Mouse (Mus musculus) stomach, embryonic 14.5 days (tissue): ENCODE measurements around the gene Clec4a1. TPM values are rescaled to one million over a fixed set of nuclear protein-coding genes. Genes with fewer than 3 reads are reported as not detected.

Source experiments
- ATAC-seq: fragments of 200-750 bp; cut with Nextera tagmentation; 2 replicates; pipeline ENCODE4 v1.8.0; 2017; ENCODE audit warnings: low read depth, moderate TSS enrichment; ENCODE audit not compliant: insufficient number of reproducible peaks, insufficient read depth, low FRiP score
- H3K27ac ChIP-seq: fragments of 300-500 bp; sonication (generic); 2 replicates; pipeline ENCODE4 v1.5.1; 2014; ENCODE audit warnings: mild to moderate bottlenecking, low read length, moderate library complexity, mixed read lengths
- H3K27me3 ChIP-seq: fragments of 300-500 bp; sonication (generic); 2 replicates; pipeline ENCODE4 v1.6.1; 2014; ENCODE audit warnings: low read length, control low read depth, mixed read lengths; ENCODE audit not compliant: control insufficient read depth, insufficient read depth
- H3K36me3 ChIP-seq: fragments of 300-500 bp; sonication (generic); 2 replicates; pipeline ENCODE4 v1.6.1; 2014; ENCODE audit warnings: mild to moderate bottlenecking, control low read depth, low read length, moderate library complexity, mixed read lengths; ENCODE audit not compliant: control insufficient read depth, insufficient read depth
- H3K4me1 ChIP-seq: fragments of 300-500 bp; sonication (generic); 2 replicates; pipeline ENCODE4 v1.6.1; 2014; ENCODE audit warnings: low read length, control low read depth, mixed read lengths; ENCODE audit not compliant: control insufficient read depth, insufficient read depth
- H3K4me2 ChIP-seq: fragments of 300-500 bp; sonication (generic); replicated peaks from 2 replicates; pipeline ENCODE4 v1.6.1; 2014; ENCODE audit warnings: low read depth, low read length, control low read depth
- H3K4me3 ChIP-seq: fragments of 300-500 bp; sonication (generic); 2 replicates; pipeline ENCODE4 v1.5.1; 2014; ENCODE audit warnings: low read depth, low read length, control low read depth
- H3K9ac ChIP-seq: fragments of 300-500 bp; sonication (generic); replicated peaks from 2 replicates; pipeline ENCODE4 v1.6.1; 2014; ENCODE audit warnings: low read depth, mild to moderate bottlenecking, control low read depth, low read length, moderate library complexity, mixed read lengths
- H3K9me3 ChIP-seq: fragments of 300-500 bp; sonication (generic); 2 replicates; pipeline ENCODE4 v1.6.1; 2016; ENCODE audit warnings: low read depth, low read length, control low read depth; ENCODE audit not compliant: control insufficient read depth
- WGBS: fragments of 180-500 bp; shearing (Covaris S2); extraction: QIAGEN DNeasy Blood & Tissue Kit; methylation state at CpG from one replicate; pipeline ENCODE4 v1.1.7; 2014; 5-methylcytosine and 5-hydroxymethylcytosine counted together
- polyA plus RNA-seq: library from polyadenylated mRNA; unstranded; fragments of >200 nt; fragmentation: Nextera tagmentation; extraction: Ambion mirVana; gene quantifications from 2 replicates; pipeline ENCODE4 v1.2.1, GENCODE M21; 2014

The Clec4a1 gene
- polyA plus RNA-seq, 1 experiment from 2014 or later = 4.2 TPM

DNA sequence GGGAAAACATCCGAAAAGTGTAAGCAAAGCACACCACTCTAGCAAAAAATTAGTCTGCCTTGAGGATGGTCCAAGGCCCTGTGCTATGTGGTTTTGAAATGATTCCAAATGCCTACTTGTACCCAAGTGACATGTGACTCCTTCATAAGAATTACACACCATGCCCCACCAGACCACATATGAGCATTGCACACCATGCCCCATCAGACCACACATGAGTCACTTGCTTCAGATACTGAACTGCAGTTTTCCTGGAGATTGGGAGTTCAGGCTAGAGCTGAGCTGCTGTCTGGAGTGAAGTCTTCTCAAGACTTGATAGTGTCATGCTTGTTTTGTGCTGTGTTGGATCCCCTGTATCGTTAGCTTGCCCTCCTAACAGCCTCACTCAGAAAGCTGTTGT lies 32.0 kb upstream of the Clec4a1 start:
- ATAC-seq = no peak
- Histone ChIP-seq H3K36me3 (peaks cover 30% of the 10 kb centered on the region), H3K27me3 (no peaks in the 10 kb centered on the region), H3K4me1 (no peaks in the 10 kb centered on the region), H3K4me2 (no peak overlapping the region), H3K4me3 (no peak overlapping the region), H3K9ac (no peak overlapping the region), H3K9me3 (no peaks in the 10 kb centered on the region), H3K27ac (no peak overlapping the region)
- WGBS = 92% methylated on average over 2 of the region's 2 CpGs

- no peak for ATAC-seq
- no peaks in the 10 kb centered on the region for H3K27me3 ChIP-seq
- WGBS = 14% methylated on average over 2 of the region's 2 CpGs
- H3K36me3 ChIP-seq = peaks cover 14% of the 10 kb centered on the region
- H3K9ac ChIP-seq = no peak overlapping the region
- no peak overlapping the region for H3K4me2 ChIP-seq
- no peaks in the 10 kb centered on the region for H3K9me3 ChIP-seq
- no peaks in the 10 kb centered on the region for H3K4me1 ChIP-seq
- H3K4me3 ChIP-seq = no peak overlapping the region
- H3K27ac ChIP-seq = no peak overlapping the region
These were observed 29.1 kb upstream of the Clec4a1 start for GRCm38 (mm10) chr6:122892442-122893049.

DNA sequence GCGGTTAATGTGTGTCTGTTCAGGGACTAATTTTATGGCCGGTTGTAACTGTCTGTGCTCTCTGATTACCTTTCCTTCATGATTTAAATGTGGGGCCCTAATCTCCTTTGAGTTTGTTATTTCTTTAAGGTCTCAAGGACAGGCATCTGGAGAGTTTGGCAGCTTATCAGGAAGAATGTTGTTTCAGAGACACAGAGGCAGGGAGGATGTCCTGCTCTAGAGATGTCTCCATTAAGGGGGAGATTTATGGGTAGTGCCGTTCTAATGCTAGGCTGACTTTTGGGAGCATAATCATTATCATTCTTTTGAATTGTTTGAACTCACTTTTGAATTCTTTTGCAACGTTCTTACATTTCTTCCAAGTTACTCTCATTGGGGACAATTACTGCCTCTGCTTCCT lies 1.7 kb upstream of the Clec4a1 start:
- no peak overlapping the region for H3K9ac ChIP-seq
- H3K9me3 ChIP-seq = no peaks in the 10 kb centered on the region
- H3K36me3 ChIP-seq = no peaks in the 10 kb centered on the region
- H3K27me3 ChIP-seq = no peaks in the 10 kb centered on the region
- H3K4me2 ChIP-seq = no peak overlapping the region
- 29% methylated on average over 4 of the region's 4 CpGs for WGBS
- no peak for ATAC-seq
- H3K27ac ChIP-seq = no peak overlapping the region
- H3K4me3 ChIP-seq = no peak overlapping the region
- no peaks in the 10 kb centered on the region for H3K4me1 ChIP-seq

GRCm38 (mm10) chr6:122934845-122935244 lies 13.2 kb downstream of the Clec4a1 start:
- H3K9me3 ChIP-seq = no peaks in the 10 kb centered on the region
- H3K36me3 ChIP-seq = no peaks in the 10 kb centered on the region
- WGBS = 85% methylated on average over 3 of the region's 3 CpGs
- no peak overlapping the region for H3K9ac ChIP-seq
- H3K4me3 ChIP-seq = no peak overlapping the region
- ATAC-seq = no peak
- H3K4me2 ChIP-seq = no peak overlapping the region
- H3K4me1 ChIP-seq = no peaks in the 10 kb centered on the region
- no peaks in the 10 kb centered on the region for H3K27me3 ChIP-seq
- no peak overlapping the region for H3K27ac ChIP-seq

- Histone ChIP-seq H3K27me3 (no peaks in the 10 kb centered on the region), H3K36me3 (no peaks in the 10 kb centered on the region), H3K4me2 (no peak overlapping the region), H3K4me3 (no peak overlapping the region), H3K9me3 (no peaks in the 10 kb centered on the region), H3K4me1 (no peaks in the 10 kb centered on the region), H3K9ac (no peak overlapping the region), H3K27ac (no peak overlapping the region)
- 86% methylated on average over 5 of the region's 5 CpGs for WGBS
- ATAC-seq = no peak
These were observed 18.0 kb downstream of the Clec4a1 start for GRCm38 (mm10) chr6:122939618-122940017.

GRCm38 (mm10) chr6:122946760-122947159 lies 25.1 kb downstream of the Clec4a1 start:
- H3K4me1 ChIP-seq = no peaks in the 10 kb centered on the region
- H3K4me3 ChIP-seq = no peak overlapping the region
- no peaks in the 10 kb centered on the region for H3K36me3 ChIP-seq
- no peak overlapping the region for H3K27ac ChIP-seq
- WGBS = 80% methylated on average over 2 of the region's 2 CpGs
- H3K4me2 ChIP-seq = no peak overlapping the region
- no peaks in the 10 kb centered on the region for H3K9me3 ChIP-seq
- no peak overlapping the region for H3K9ac ChIP-seq
- no peaks in the 10 kb centered on the region for H3K27me3 ChIP-seq
- no peak for ATAC-seq

DNA sequence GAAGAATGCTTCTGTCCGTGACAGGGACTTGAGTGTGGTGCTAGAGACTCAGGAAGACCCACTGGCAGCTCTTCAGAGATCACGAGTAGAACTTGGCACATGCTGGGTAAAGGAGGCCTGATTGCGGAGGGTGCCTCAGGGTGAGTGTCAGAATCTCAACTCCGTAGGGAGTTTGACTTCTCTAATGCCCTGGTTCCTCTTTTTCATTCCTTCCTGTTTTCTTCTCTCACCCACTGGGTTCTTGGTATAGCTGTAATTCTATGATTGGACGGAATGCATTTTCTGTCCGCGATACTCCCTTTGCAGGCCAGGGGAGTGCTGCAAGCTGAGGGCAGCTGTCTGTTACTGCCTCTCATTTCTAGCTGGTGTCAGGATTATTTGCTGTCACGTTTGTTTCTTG lies 30.8 kb downstream of the Clec4a1 start, which contains the start of gene Clec4a3:
TSS of gene Clec4a3 (plus strand) at position 115 of the 400 bp plus-strand sequence.
- 87% methylated on average over 8 of the region's 8 CpGs for WGBS
- Histone ChIP-seq H3K9ac (no peak within 1 kb of the TSS), H3K27me3 (no peaks in the 10 kb centered on the region), H3K4me1 (no peaks in the 10 kb centered on the region), H3K36me3 (no peaks in the 10 kb centered on the region), H3K4me2 (no peak within 1 kb of the TSS), H3K9me3 (no peaks in the 10 kb centered on the region), H3K4me3 (no peak within 1 kb of the TSS), H3K27ac (no peak within 1 kb of the TSS)
- no peak for ATAC-seq

DNA sequence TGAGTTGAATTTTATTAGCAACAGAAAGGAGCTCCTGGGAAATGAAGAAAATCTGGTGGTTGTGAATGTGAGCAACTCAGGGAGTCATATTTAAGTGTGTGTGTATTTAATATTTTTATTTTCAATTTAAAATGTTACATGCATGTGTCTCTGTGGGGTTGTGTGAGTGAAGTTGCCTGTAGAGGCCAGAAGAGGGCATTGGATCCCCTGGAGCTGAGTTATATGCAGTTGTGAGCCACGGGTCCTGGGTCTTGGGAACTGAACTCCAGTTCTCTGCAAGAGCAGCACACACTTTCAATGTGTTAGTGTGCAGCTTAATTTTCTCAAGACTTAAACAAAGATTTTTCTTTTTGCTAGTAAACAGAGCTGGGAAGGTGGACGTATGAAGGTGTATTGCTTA lies 42.9 kb downstream of the Clec4a1 start:
- Histone ChIP-seq H3K4me2 (no peak overlapping the region), H3K27me3 (no peaks in the 10 kb centered on the region), H3K4me3 (no peak overlapping the region), H3K27ac (no peak overlapping the region), H3K4me1 (no peaks in the 10 kb centered on the region), H3K9me3 (no peaks in the 10 kb centered on the region), H3K9ac (no peak overlapping the region), H3K36me3 (no peaks in the 10 kb centered on the region)
- no peak for ATAC-seq
- 69% methylated on average over 2 of the region's 2 CpGs for whole genome bisulfite sequencing

- Histone ChIP-seq H3K27me3 (no peaks in the 10 kb centered on the region), H3K4me3 (no peak overlapping the region), H3K9ac (no peak overlapping the region), H3K4me1 (no peaks in the 10 kb centered on the region), H3K36me3 (no peaks in the 10 kb centered on the region), H3K27ac (no peak overlapping the region), H3K4me2 (no peak overlapping the region), H3K9me3 (no peaks in the 10 kb centered on the region)
- ATAC-seq = no peak
- WGBS = 75% methylated on average over 2 of the region's 2 CpGs
These were observed 47.4 kb downstream of the Clec4a1 start for GRCm38 (mm10) chr6:122969048-122969447.
